Mouse (Mus musculus) right cerebral cortex, adult 2 months (tissue): ENCODE measurements around the gene Bag6.
"Not testable (repeated sequence)": the region's sequence is repeated elsewhere in the genome, so short reads cannot be mapped to it uniquely, and the experiment has no call there.

Experiments
- DNase-seq, 2 experiments: peaks; one replicate each; pipeline ENCODE4 v3.0.0; 2021 to 2022; ENCODE audit warnings: low spot score in 2 of 2

Bag6 gene

GRCm38 (mm10) chr17:35111774-35112173 lies 23.2 kb upstream of the Bag6 start:
- DNase-seq: no peak

DNA sequence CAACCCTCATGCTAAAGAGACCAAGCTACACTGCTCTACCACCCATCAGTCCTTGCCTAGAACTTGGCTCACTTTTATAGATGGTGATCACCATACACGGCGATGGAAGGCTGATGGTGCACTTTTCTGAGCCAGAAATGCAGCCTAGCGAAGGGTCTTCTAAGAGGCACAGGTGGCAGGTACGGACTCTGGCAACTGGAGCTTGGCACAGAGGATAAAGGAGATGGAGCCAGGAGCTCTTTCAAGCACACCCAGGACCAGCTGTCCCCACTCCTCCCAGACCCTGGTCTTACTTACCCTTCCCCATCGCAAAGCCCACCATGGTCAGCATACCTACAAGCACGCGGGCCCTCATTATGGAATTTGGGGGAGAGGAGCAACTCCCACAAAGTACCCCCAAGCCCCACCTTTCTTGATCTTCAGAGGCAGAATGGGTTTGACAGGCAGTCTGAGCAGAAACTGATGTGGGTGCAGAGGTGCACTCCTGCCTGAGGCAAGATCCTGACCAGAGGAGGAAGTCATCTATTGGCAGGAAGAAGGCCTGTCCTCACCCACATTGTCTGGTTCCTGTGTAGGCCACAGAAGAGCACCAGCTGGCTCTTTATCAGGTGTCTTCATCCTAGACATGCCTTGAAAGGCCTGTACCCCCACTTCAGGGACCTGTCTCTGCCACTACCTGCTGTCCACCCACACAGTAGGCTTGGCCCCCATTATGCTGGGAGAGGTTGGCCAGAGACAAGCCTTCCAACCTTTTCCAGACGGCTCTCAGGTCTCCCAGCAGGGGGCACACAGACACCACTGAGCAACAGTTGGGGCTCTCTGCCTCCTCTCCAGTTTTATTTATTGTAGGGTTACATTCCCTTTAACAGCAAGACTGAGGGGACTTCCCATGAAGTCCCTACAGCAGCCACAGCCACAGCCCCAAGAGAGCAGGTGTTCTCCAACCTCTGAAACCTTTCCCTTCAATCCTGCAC lies 19.6 kb upstream of the Bag6 start, which contains the start of gene Ly6g5b:
Gene Ly6g5b (minus strand): TSS at position 383 of the 974 bp plus-strand sequence.
- DNase-seq: no peak

- DNase-seq: no peak
These were observed 14.2 kb upstream of the Bag6 start for GRCm38 (mm10) chr17:35120745-35121142.

DNA sequence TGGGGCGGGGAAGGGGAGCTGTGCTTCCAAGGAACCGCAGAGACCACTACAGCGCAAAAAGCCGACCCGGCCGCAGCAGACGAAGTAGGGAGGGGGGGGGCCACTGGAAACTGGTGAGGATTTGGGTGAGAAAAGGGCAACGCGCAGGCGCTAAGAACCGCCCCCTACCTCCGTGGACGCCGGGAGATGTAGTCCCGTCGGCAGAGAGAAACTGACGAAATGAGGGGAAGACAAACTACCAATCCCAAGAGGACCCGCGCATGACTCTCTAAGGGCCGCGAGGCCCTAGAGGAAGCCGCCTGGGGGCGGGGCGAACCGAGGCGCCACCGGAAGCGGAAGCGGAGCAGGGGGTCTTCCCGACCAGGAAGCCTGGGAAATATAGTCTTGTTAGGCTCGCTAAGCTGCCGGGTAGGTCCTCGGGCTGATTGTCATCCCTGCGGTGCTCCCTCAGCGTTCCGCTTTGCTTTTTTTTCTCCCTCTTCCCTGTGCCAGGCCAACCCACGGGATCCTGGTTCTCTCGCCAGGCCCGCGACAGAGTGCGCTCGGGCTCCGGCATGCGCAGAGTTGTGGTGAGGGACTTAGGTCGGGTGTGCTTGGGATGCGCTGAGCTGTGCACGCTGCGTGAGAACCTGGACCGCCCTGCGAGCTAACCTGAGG lies 13.7 kb upstream of the Bag6 start, which contains the start of gene Gpank1:
Gene Gpank1 (plus strand): TSS at position 313 of the 657 bp plus-strand sequence.
- DNase-seq: peak; percentile 97 to 98

GRCm38 (mm10) chr17:35121871-35122303 lies 13.1 kb upstream of the Bag6 start, which contains the start of gene Csnk2b:
TSS of gene Csnk2b (minus strand) at chr17:35122053.
- DNase-seq: peak; percentile 72 to 78

DNA sequence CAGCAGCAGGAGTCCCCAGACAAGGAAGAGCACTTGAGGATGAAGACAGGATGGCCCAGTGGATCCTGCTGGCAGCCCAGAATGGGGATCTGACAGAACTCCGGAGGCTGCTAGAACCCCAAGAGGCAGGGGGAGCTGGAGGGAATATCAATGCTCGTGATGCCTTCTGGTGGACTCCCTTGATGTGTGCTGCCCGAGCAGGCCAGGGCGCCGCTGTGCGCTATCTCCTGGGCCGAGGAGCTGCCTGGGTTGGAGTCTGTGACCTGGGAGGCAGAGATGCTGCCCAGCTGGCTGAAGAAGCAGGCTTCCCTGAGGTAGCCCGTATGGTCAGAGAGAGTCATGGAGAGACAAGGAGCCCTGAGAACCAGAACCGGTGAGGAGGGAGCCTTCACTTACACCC lies 11.7 kb upstream of the Bag6 start:
- not testable (repeated sequence) for DNase-seq

DNA sequence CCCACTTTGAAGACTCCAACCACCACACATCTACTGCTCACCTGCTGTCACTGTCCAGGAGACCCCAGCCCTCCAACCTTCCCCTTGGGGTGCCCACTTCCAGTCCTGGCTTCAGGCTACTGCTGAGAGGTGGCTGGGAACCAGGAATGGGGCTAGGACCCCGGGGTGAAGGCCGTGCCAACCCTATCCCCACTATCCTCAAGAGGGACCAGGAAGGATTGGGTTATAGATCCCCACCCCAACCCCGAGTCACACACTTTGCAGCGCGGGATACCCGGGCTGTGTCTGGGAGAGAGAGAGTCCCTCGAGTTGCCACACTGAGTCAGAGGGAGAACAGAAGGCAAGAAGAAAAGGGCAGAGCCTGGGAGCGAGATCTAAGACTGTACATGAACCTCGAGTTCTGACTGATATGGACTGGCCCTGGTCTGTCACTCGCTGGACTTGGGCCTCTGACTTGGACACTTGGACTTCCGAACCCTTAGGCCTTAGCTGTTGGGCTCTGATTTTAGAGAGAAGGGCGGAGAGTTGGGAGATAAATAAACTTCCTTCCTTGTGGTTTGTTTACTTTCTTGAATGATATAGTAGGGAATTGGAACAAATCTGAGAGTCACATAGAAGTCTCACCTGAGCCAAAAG lies 10.6 kb upstream of the Bag6 start:
- DNase-seq: not testable (repeated sequence)

- DNase-seq: no peak
These were observed 9.9 kb upstream of the Bag6 start for GRCm38 (mm10) chr17:35125081-35125480.

DNA sequence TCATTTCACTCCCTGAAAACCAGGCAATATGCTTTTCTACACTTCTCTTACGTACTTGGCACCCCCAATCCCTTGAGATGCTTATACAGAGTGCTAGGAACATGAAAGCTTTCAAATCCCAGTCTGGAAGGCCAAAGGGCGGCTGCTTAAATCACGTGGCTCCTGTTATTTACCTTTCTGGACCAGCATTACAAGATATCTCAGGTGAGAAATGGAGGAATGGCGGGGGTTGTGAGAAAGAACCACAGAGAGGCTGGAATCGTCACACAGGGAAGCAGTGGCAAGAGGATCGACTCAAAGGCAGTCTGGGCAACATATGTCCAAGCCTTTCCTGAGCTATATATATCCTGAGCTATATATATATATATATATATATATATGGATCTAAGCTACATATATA lies 9.4 kb upstream of the Bag6 start:
- DNase-seq: no peak

GRCm38 (mm10) chr17:35126206-35126611 lies 8.8 kb upstream of the Bag6 start, which contains the start of gene D17H6S53E:
TSS of gene D17H6S53E (plus strand) at chr17:35126373.
- DNase-seq: peak; percentile 66 to 72

DNA sequence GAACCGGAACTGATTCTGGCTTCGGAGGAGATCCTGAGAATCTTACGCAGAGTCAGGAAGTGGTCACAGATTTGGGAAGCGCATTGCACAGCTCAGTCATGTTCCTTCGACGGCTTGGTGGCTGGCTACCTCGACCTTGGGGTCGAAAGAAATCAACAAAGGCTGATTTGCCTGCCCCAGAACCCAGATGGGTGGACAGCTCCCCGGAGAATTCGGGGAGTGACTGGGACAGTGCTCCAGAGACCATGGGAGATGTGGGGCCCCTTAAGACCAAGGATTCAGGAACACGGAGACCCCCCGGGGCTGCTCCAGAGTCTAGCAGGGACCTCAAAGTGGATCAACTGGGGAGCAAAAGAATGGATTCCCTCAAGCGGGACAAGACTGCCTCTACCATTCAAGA lies 8.0 kb upstream of the Bag6 start:
- DNase-seq: no peak

- DNase-seq: no peak
These were observed 6.0 kb upstream of the Bag6 start for GRCm38 (mm10) chr17:35128996-35129395.

- DNase-seq: no peak
These were observed 3.9 kb upstream of the Bag6 start for GRCm38 (mm10) chr17:35131038-35131437.

- DNase-seq: no peak
These were observed 3.3 kb upstream of the Bag6 start, which contains the start of gene Apom for GRCm38 (mm10) chr17:35131500-35132173. TSS of gene Apom (minus strand) at chr17:35132050.

DNA sequence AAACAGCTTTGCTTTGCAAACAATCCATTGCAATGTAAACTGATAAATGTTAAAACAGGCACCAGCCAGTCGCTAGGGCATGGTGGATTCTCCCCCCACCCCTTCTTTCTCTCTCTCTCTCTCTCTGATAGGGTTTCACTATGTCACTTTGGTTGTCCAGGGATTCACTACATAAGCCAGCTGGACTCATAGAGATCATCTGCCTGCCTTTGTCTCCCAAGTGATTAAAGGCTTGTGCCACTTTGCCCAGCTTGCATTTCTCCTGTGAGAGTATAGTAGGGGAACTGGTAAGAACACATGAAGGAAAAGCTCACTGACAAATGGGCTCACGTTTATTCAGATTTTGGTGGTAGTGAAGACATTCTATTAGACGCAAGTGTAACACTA lies 2.8 kb upstream of the Bag6 start:
- no peak for DNase-seq

- DNase-seq: no peak
These were observed 1.5 kb upstream of the Bag6 start for GRCm38 (mm10) chr17:35133517-35133916.

GRCm38 (mm10) chr17:35135591-35136320 lies 778 bp downstream of the Bag6 start:
- no peak for DNase-seq

GRCm38 (mm10) chr17:35139269-35139668 lies 4.3 kb downstream of the Bag6 start:
- DNase-seq: no peak

DNA sequence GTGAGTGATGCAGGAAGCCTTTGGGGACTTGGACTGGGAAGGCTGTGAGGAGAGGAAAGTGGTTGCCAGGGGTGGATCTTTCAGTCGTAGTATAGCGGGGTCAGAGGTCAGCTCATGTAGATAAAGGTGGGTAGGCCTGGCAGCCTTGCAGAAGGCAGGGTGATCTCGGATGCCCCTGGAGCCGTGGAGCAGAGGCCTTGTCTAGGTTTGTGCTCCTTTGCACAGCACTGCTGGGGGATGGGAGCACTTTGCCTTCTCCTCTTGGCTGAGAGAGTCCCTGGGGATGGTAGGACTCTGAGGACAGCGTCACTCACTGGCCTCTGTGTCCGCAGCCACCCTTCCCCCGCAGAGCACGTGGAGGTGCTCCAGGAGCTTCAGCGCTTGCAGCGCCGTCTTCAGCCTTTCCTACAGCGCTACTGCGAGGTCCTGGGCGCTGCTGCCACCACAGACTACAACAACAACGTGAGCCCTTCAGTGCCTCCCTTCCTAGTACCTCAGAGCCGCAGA lies 5.6 kb downstream of the Bag6 start:
- DNase-seq: no peak

- DNase-seq: no peak
These were observed 7.0 kb downstream of the Bag6 start for GRCm38 (mm10) chr17:35141971-35142370.
